Mouse (Mus musculus) limb, embryonic 15.5 days (tissue): Measurements from ENCODE around the gene Efemp2. TPM values are rescaled to one million over a fixed set of nuclear protein-coding genes. Genes with fewer than 3 reads are reported as not detected.

Source experiments
- ATAC-seq: fragments of 200-750 bp; cut with Nextera tagmentation; 2 replicates; pipeline ENCODE4 v1.8.0; 2017; ENCODE audit warnings: low read depth, moderate TSS enrichment; ENCODE audit not compliant: insufficient number of reproducible peaks, low FRiP score, low TSS enrichment
- H3K27ac ChIP-seq: fragments of 300-500 bp; sonication (generic); 2 replicates; pipeline ENCODE4 v1.5.1; 2015; ENCODE audit warnings: moderate library complexity, mild to moderate bottlenecking, inconsistent platforms
- H3K27me3 ChIP-seq: fragments of 300-500 bp; sonication (generic); 2 replicates; pipeline ENCODE4 v1.6.1; 2015; ENCODE audit warnings: inconsistent platforms
- H3K36me3 ChIP-seq: fragments of 300-500 bp; sonication (generic); 2 replicates; pipeline ENCODE4 v1.6.1; 2015; ENCODE audit warnings: inconsistent platforms
- H3K4me1 ChIP-seq: fragments of 300-500 bp; sonication (generic); 2 replicates; pipeline ENCODE4 v1.6.1; 2015; ENCODE audit warnings: inconsistent platforms
- H3K4me2 ChIP-seq: fragments of 300-500 bp; sonication (generic); 2 replicates; pipeline ENCODE4 v1.6.1; 2015; ENCODE audit warnings: mild to moderate bottlenecking, inconsistent platforms
- H3K4me3 ChIP-seq: fragments of 300-500 bp; sonication (generic); 2 replicates; pipeline ENCODE4 v1.5.1; 2015; ENCODE audit warnings: mild to moderate bottlenecking, inconsistent platforms
- H3K9ac ChIP-seq: fragments of 300-500 bp; sonication (generic); 2 replicates; pipeline ENCODE4 v1.6.1; 2015; ENCODE audit warnings: inconsistent platforms
- H3K9me3 ChIP-seq: fragments of 300-500 bp; sonication (generic); 2 replicates; pipeline ENCODE4 v1.6.1; 2016; ENCODE audit warnings: inconsistent platforms
- WGBS: fragments of 180-500 bp; shearing (Covaris S2); methylation state at CpG from one replicate; pipeline ENCODE4 v1.1.7; 2015; 5-methylcytosine and 5-hydroxymethylcytosine counted together
- polyA plus RNA-seq: library from polyadenylated mRNA; unstranded; fragments of >200 nt; fragmentation: Nextera tagmentation; extraction: Ambion mirVana; gene quantifications from 2 replicates; pipeline ENCODE4 v1.2.1, GENCODE M21; 2015

Efemp2 gene
- polyA plus RNA-seq, 1 experiment from 2014 or later: 221 TPM

- WGBS: 86% methylated on average over 6 of the region's 6 CpGs
- Histone ChIP-seq H3K27ac (no peak overlapping the region), H3K9ac (no peak overlapping the region), H3K4me2 (no peak overlapping the region), H3K4me1 (peaks cover 15% of the 10 kb centered on the region), H3K4me3 (no peak overlapping the region), H3K9me3 (no peaks in the 10 kb centered on the region), H3K36me3 (peaks cover 54% of the 10 kb centered on the region), H3K27me3 (no peaks in the 10 kb centered on the region)
- ATAC-seq: no peak
Measured at GRCm38 (mm10) chr19:5466916-5467500, 6.7 kb upstream of the Efemp2 start.

- Histone ChIP-seq H3K9me3 (no peaks in the 10 kb centered on the region), H3K4me3 (no peak within 1 kb of the TSS), H3K4me2 (no peak within 1 kb of the TSS), H3K27ac (0 out of 2 replicates have a peak within 1 kb of the TSS, but pooled peaks have one; percentile 18), H3K27me3 (no peaks in the 10 kb centered on the region), H3K4me1 (peaks cover 15% of the 10 kb centered on the region), H3K9ac (no peak within 1 kb of the TSS), H3K36me3 (peaks cover 42% of the 10 kb centered on the region)
- 53% methylated on average over 5 of the region's 5 CpGs for WGBS
- ATAC-seq: no peak
Measured at GRCm38 (mm10) chr19:5468374-5468773, 5.4 kb upstream of the Efemp2 start, which contains the start of gene Ctsw. Gene Ctsw, minus strand, starts transcription at chr19:5468507.

DNA sequence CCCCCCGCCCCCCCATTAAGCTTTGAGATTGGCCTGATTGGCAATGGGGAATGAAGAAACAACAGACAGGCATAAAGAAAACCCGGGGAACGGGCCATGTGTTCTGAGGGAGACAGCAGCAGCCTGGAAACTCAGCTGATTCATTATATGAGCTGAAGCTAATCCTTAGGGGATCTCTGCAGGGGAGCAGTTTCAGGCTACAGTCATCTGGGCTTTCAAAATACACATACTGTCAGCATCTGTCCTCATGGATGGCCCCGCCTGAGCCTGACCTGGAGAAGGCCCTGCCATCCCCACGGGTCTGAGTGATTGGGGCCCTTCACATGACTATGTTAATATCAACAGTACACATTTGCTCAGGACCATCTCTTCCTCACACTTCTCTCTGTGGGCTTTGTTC, 1.9 kb upstream of the Efemp2 start:
- Histone ChIP-seq H3K9ac (no peak overlapping the region), H3K4me2 (no peak overlapping the region), H3K4me1 (peaks cover 23% of the 10 kb centered on the region), H3K4me3 (no peak overlapping the region), H3K36me3 (peaks cover 9% of the 10 kb centered on the region), H3K9me3 (no peaks in the 10 kb centered on the region), H3K27ac (no peak overlapping the region), H3K27me3 (no peaks in the 10 kb centered on the region)
- 46% methylated on average over 5 of the region's 5 CpGs for WGBS
- no peak for ATAC-seq

- Histone ChIP-seq H3K27ac (peak overlapping the region; percentile 90; the same call in 1 of the 2 replicates), H3K36me3 (peaks cover 6% of the 10 kb centered on the region; the same call in 1 of the 2 replicates), H3K4me1 (peaks cover 23% of the 10 kb centered on the region), H3K4me3 (no peak overlapping the region), H3K27me3 (no peaks in the 10 kb centered on the region), H3K9me3 (no peaks in the 10 kb centered on the region), H3K4me2 (no peak overlapping the region), H3K9ac (no peak overlapping the region)
- 74% methylated on average over 3 of the region's 3 CpGs for WGBS
- no peak for ATAC-seq
Measured at GRCm38 (mm10) chr19:5472857-5473256, 897 bp upstream of the Efemp2 start.

GRCm38 (mm10) chr19:5474281-5475068, 721 bp downstream of the Efemp2 start:
- ATAC-seq: peak; percentile 60
- Histone ChIP-seq H3K9me3 (no peaks in the 10 kb centered on the region), H3K4me1 (peaks cover 18% of the 10 kb centered on the region), H3K36me3 (peaks cover 22% of the 10 kb centered on the region), H3K27me3 (no peaks in the 10 kb centered on the region), H3K9ac (peak overlapping the region; percentile 68), H3K4me3 (peak overlapping the region; percentile 61), H3K4me2 (peak overlapping the region; percentile 83), H3K27ac (peak overlapping the region; percentile 90)
- WGBS: under 1% methylated on average over 61 of the region's 68 CpGs

DNA sequence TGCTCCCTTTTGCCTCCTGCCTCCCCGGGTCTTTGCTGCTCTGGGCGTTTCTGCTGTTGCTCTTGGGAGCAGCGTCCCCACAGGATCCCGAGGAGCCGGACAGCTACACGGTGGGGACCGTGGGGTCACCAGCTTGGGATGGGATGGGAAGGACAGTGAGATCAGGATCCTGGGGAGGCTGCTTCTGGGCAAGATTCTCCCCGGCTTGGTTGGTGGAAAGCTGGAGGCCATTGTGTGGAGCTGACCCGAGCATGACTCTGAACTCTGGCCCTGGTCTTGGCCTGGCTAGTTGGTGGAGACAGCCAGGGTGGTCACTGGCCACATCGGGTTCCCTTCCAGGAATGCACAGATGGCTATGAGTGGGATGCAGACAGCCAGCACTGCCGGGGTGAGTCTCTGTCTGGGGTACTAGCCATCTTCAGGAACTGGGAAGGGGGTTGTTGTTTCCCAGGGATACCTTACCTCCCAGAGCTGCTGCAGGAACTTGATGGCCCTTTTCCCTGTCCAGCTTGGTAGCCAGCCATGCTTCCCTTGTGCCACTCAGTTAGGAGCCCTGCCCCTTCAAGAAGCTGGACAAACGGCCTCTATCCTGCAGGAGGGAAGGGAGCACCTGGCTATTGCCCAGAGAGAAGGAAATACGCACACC, 1.4 kb downstream of the Efemp2 start:
- Histone ChIP-seq H3K4me3 (peak overlapping the region; percentile 61), H3K9ac (peak overlapping the region; percentile 68), H3K9me3 (no peaks in the 10 kb centered on the region), H3K36me3 (peaks cover 29% of the 10 kb centered on the region), H3K4me2 (peak overlapping the region; percentile 83), H3K27ac (peak overlapping the region; percentile 90), H3K27me3 (no peaks in the 10 kb centered on the region), H3K4me1 (peaks cover 18% of the 10 kb centered on the region)
- ATAC-seq: peak; percentile 12; the same call in 1 of the 2 replicates
- WGBS: 14% methylated on average over 13 of the region's 13 CpGs

DNA sequence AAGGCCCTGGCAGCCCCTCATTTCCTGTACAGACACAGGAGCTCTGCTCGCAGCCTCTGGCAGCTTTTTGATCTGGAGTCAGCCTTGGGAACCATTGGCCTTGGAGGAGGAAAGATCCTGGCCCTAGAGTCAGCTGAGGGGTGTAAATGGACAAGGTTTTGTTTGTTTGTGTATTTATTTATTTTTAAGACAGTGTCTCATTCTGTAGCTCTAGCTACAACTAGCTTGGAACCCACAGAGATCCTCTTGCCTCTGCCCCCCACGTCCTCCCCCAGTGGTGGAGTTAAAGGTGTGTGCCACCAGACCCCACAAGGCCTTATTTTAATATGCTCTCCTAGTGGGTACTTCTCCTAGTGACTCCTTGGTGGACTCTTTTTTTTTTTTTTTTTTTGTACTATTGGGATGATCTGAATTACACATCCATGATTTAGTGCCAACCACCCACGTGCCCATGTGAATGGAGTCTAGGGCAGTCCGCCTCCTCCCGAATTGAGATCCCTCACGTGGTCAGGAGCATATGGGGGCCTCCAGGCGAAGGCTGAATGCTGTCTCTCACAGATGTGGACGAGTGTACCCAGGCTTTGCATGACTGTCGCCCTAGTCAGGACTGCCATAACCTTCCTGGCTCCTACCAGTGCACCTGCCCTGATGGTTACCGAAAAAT, 3.4 kb downstream of the Efemp2 start:
- peaks cover 48% of the 10 kb centered on the region for H3K36me3 ChIP-seq
- H3K9me3 ChIP-seq: no peaks in the 10 kb centered on the region
- ATAC-seq: no peak
- H3K27ac ChIP-seq: no peak overlapping the region
- H3K4me3 ChIP-seq: no peak overlapping the region
- peaks cover 18% of the 10 kb centered on the region for H3K4me1 ChIP-seq
- WGBS: 81% methylated on average over 10 of the region's 10 CpGs
- no peaks in the 10 kb centered on the region for H3K27me3 ChIP-seq
- no peak overlapping the region for H3K4me2 ChIP-seq
- no peak overlapping the region for H3K9ac ChIP-seq

DNA sequence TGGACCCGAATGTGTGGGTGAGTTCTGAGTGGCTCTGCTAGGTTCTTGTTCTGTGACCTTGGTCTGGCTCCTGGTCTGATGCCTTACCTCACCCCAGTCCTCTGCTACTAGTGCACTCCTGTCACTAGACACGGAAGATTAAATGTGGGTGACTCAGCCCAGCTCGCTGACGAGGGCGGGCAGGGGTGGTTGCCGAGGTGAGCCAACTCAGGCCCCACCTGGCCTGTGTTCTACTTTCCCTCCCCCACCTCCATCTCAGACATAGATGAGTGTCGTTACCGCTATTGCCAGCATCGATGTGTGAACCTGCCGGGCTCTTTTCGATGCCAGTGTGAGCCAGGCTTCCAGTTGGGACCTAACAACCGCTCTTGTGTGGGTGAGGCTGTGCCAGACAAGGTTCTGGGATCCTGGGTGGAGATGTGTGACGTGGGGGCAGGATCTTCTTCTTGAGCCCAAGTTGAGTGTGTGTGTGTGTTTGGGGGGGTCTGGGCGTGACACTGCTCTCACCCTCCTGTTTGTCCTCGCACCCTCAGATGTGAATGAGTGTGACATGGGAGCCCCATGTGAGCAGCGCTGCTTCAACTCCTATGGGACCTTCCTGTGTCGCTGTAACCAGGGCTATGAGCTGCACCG, 4.0 kb downstream of the Efemp2 start:
- H3K4me2 ChIP-seq: no peak overlapping the region
- H3K9me3 ChIP-seq: no peaks in the 10 kb centered on the region
- WGBS: 90% methylated on average over 18 of the region's 18 CpGs
- H3K36me3 ChIP-seq: peaks cover 55% of the 10 kb centered on the region
- H3K9ac ChIP-seq: no peak overlapping the region
- no peaks in the 10 kb centered on the region for H3K27me3 ChIP-seq
- no peak overlapping the region for H3K4me3 ChIP-seq
- H3K27ac ChIP-seq: no peak overlapping the region
- peaks cover 18% of the 10 kb centered on the region for H3K4me1 ChIP-seq
- ATAC-seq: no peak

- Histone ChIP-seq H3K36me3 (peaks cover 77% of the 10 kb centered on the region), H3K4me2 (no peak overlapping the region), H3K27ac (no peak overlapping the region), H3K4me1 (peaks cover 10% of the 10 kb centered on the region), H3K4me3 (no peak overlapping the region), H3K9me3 (no peaks in the 10 kb centered on the region), H3K9ac (no peak overlapping the region), H3K27me3 (no peaks in the 10 kb centered on the region)
- WGBS: 88% methylated on average over 10 of the region's 10 CpGs
- ATAC-seq: no peak
Measured at GRCm38 (mm10) chr19:5480016-5480415, 6.3 kb downstream of the Efemp2 start.

GRCm38 (mm10) chr19:5481398-5481797, 7.6 kb downstream of the Efemp2 start:
- peaks cover 7% of the 10 kb centered on the region for H3K4me1 ChIP-seq
- no peak for ATAC-seq
- no peak overlapping the region for H3K27ac ChIP-seq
- no peaks in the 10 kb centered on the region for H3K27me3 ChIP-seq
- 93% methylated on average over 10 of the region's 10 CpGs for WGBS
- no peak overlapping the region for H3K9ac ChIP-seq
- no peak overlapping the region for H3K4me3 ChIP-seq
- H3K36me3 ChIP-seq: peaks cover 89% of the 10 kb centered on the region
- no peaks in the 10 kb centered on the region for H3K9me3 ChIP-seq
- H3K4me2 ChIP-seq: no peak overlapping the region
